Mouse (Mus musculus): ENCODE results near the gene D6Ertd527e. TPM values are rescaled to one million over a fixed set of nuclear protein-coding genes. Genes with fewer than 3 reads are reported as not detected.

Gene D6Ertd527e
- total RNA-seq (2021): under 1 TPM; 0.12 to 0.23 TPM
- long read RNA-seq, experiment 1: 0 reads
- long read RNA-seq, experiment 2: 0 reads

DNA sequence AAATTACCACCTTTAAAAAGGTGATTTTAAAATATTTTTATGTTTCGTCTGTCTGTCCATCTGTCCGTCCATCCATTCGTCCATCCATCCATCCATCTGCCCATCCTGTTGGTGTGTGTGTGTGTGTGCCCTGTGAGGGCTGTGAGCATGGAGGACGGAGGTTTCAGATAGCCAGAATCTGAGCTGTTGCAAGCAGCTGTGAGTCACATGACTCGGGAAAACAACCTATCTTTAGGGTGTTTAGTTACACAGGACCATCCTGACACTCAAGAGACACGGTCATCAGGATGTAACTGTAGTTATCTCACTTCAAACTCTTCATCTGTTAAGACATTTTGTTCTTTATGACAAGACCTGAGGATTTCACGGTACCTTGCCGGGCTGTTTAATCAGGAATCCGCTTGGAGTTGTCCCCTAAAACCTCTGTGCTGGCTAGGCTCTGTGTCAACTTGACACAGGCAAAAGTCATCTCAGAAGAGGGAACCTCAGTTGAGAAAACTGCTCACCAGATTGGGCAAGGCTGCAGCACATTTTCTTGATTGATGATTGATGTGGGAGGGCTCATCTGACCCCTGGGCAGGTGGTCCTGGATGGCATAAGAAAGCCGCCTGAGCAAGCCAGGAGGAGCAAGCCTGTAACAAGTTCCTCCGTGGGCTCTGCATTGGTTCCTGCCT is at the start of gene D6Ertd527e:
TSS of gene D6Ertd527e (plus strand) at position 624 of the 674 bp plus-strand sequence.
- DNase-seq (ENCODE audit: low spot score in 2 of 2): peak in 1 of 2 experiments; percentile 13

DNA sequence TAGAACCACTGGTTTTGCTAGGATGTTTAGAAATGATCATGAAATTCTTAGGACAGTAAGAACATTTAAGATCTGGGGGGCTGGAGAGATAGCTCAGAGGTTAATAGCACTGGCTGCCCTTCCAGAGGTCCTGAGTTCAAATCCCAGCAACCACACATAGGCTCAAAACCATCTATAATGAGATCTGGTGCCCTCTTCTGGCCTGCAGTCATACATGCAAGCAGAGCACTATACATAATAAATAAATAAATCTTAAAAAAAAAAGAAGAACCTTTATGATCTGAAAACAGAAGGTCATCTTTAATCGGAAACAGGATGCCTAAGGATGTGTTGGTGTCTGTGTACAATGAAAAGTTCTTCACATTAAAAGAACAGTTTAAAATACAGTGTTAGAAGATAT is 44.8 kb upstream of the D6Ertd527e start:
- no peak for DNase-seq (ENCODE audit: low spot score in 2 of 2)

- DNase-seq (ENCODE audit: low spot score in 2 of 2): no peak
Measured at GRCm38 (mm10) chr6:87063586-87063985, 41.0 kb upstream of the D6Ertd527e start.

GRCm38 (mm10) chr6:87068209-87068608 is 36.3 kb upstream of the D6Ertd527e start:
- DNase-seq (ENCODE audit: low spot score in 2 of 2): no peak

DNA sequence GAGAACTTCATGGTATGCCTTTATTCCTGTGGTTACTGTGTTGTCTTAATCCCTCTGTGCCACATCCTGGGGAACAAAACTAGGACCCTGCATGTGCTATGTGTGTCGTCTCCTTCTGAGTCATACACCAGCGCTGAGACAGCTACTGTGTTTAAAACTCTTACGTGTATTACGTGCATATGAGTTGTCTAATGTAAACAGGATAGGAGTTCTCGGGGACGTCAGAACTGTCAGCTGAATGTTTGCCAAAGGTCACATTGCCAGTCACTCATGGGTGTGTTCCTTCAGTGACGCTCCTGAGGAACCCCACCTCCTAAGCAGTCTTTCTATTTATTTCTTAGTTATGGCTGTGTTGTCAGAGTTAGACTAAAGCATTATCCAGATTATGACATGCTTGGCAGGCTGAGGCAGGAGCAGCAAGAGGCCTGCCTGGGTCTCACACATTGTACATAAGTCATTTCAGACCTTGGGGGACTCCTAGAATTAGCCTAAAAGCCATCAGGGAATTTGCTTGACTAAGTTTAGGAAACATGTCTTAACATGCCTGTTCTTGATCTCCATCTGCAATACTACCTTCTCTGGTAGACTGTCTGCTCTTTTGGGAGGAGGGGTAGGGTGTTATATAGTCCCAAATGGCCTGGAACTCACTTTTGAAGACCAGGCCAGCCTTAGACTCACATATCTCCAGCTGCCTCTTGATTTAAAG is 35.2 kb upstream of the D6Ertd527e start:
- DNase-seq (ENCODE audit: low spot score in 2 of 2): no peak

GRCm38 (mm10) chr6:87070641-87071040 is 33.9 kb upstream of the D6Ertd527e start:
- no peak for DNase-seq (ENCODE audit: low spot score in 2 of 2)

- no peak for DNase-seq (ENCODE audit: low spot score in 2 of 2)
Measured at GRCm38 (mm10) chr6:87072759-87073158, 31.8 kb upstream of the D6Ertd527e start.

DNA sequence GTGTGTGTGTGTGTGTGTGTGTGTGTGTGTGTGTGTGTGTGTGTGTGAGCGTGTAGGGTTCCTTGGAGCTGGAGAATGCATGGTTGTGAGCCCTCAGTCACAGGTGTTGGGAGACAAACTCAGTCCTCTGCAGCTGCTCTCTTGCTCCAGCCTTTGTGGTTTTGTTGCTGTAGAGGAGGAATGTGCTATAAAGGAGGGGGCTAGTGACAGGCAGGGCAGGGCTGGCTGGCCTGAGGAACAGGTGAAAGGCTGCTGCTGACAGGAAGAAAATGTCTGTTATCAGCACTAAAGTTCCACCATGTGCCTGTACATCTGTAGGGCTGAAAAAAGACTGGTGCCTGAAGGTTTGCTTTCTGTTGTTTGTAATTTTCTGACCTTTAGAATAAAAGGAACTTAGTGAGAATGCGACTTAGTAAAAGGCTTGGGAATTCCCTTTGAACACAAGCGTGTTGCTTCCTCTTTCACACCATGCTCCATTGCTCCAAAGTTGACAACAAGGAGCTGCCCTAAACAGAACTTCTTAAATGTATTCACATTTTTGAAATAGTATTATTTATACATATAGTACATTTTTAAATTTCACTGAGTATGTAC is 29.4 kb upstream of the D6Ertd527e start:
- peak in 1 of 2 experiments; percentile 12 for DNase-seq (ENCODE audit: low spot score in 2 of 2)

- no peak for DNase-seq (ENCODE audit: low spot score in 2 of 2)
Measured at GRCm38 (mm10) chr6:87079457-87079856, 25.1 kb upstream of the D6Ertd527e start.

DNA sequence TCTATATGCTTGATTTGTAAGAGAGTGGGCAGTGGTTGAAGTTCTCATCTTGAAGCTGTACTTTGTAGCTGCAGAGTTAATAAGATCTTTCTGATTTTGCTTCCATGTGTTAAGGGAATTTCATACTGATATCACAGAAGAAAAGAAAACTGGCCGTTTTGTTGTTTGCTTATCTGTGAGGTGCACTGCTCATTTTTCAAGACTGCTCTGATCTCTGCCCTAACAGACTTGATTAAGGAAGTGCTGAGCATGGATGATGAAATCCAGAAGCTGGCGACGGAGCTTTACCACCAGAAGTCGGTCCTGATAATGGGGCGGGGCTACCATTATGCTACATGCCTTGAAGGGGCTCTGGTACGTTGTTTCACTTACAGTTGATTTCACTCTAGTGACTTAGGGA is 19.5 kb upstream of the D6Ertd527e start:
- no peak for DNase-seq (ENCODE audit: low spot score in 2 of 2)

DNA sequence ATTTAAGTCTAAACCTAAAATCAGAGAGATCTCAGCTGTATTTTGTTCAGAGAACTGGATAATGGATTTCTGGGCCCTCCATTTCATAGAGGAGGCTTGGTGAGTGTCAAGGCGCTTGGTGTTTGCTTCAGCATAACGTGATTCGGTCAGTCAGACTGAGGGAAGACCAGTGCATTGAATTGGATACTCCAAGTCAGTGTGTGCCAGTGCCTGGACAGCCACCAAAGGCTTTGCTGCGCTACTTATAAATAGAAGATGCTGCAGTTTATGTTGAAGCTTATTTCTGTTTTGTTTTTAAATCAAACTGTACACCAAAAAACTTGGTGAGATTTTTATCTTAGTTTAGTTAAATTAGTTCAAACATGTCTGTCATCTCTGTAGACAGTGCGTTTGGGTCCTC is 16.2 kb upstream of the D6Ertd527e start:
- peak in 1 of 2 experiments; percentile 10 for DNase-seq (ENCODE audit: low spot score in 2 of 2)

DNA sequence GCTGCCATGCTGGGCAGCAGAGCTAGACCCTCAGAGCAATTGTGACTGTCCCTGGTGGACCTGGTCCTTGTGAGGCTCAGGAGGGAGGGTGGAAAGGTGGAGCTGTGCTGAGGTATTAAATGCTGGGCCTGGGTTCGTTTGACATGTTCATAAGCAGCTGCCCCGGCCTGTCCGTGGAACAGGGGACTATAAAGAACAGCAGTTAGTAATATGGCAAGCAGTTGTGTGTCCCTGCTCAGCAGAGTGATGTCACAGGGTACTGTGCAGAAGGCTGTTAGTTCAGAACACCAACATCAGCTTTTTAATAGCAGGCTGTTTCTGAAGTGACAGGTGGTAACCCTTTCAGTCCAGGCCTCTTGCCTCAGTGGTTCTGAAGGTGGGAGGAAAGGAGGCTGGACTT is 13.7 kb upstream of the D6Ertd527e start:
- DNase-seq (ENCODE audit: low spot score in 2 of 2): no peak

GRCm38 (mm10) chr6:87092476-87092875 is 12.1 kb upstream of the D6Ertd527e start:
- DNase-seq (ENCODE audit: low spot score in 2 of 2): no peak

GRCm38 (mm10) chr6:87093631-87094030 is 10.9 kb upstream of the D6Ertd527e start:
- peak in 1 of 2 experiments; percentile 1 for DNase-seq (ENCODE audit: low spot score in 2 of 2)

GRCm38 (mm10) chr6:87099261-87099660 is 5.3 kb upstream of the D6Ertd527e start:
- DNase-seq (ENCODE audit: low spot score in 2 of 2): no peak

DNA sequence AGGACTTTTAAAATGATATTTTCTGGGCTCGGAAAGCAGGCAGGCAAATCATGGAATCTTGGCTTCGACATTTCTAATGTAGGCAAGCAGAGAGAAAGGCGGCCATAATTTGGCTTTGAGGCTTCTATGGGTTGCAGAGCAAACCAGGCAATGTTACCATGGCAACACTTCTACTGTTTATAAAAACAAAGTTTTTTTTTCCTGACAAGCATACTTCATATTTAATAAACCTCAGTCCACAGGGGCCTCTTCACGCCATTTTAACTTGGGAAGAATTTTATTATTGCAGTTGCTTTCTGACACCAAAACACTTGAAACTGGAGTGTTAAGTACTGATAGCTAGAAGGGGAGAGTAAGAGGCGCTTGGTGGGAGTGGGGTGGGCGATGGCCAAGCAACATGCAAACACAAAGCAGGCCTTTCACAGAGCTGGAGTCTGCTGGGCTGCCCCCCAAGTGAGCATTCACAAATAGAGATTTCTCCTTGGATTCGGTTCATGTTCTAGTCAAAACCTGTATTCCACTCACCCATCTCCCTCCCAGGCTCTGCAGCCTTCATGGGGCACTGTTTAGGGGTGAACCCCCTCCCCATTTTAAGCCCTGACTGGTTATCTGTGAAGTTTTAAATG is 4.8 kb upstream of the D6Ertd527e start:
- peak in 1 of 2 experiments; percentile 49 for DNase-seq (ENCODE audit: low spot score in 2 of 2)

DNA sequence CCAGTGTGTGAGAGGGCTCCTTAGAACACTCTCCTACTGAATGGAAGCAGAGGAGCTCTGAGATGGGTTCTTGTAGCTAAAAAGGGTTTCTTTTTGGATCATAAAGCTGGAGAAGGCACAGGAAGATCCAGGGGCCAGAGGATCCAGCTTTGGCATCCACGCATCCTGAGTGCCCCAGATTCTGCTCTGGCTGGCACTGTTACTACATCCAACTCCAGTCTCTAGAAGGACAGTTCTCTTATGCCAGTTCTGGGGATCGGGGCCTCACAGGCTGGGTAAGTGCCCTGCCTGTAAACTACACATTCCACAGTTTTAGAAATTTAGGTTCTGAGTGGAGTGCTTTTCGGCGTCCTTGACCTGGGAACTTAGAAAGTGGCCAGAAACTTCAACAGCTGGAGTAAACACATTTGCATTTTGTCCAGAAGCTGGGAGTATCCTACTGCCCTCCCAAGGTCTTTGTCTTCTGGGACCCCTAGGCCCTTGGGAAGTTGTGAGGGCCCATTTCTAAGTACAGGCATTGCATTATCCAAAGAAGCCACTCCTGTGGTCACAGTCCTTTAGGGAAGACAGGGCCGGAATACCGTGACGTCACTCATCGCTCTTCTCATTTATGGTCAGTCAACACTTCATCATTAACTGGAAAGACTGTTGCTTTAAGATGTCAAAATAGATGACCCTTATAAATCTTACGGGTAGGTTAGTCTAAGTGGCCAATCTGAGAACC is 4.1 kb upstream of the D6Ertd527e start:
- DNase-seq (ENCODE audit: low spot score in 2 of 2): peak in 1 of 2 experiments; percentile 12

GRCm38 (mm10) chr6:87101281-87101954 is 3.1 kb upstream of the D6Ertd527e start:
- DNase-seq (ENCODE audit: low spot score in 2 of 2): peak; percentile 85 to 90

- peak in 1 of 2 experiments; percentile 36 for DNase-seq (ENCODE audit: low spot score in 2 of 2)
Measured at GRCm38 (mm10) chr6:87101955-87102353, 2.6 kb upstream of the D6Ertd527e start.

GRCm38 (mm10) chr6:87102421-87102911 is 2.1 kb upstream of the D6Ertd527e start:
- peak in 1 of 2 experiments; percentile 73 for DNase-seq (ENCODE audit: low spot score in 2 of 2)

All from gastrocnemius, postnatal 4 days (tissue).